Mouse (Mus musculus) layer of hippocampus, postnatal 25 days (tissue): ENCODE results near the gene Prmt3. TPM values are rescaled to one million over a fixed set of nuclear protein-coding genes. Genes with fewer than 3 reads are reported as not detected.
A peak's percentile ranks its signal among the peaks of the same experiment; 100 is the strongest.

Experiments
- DNase-seq, 2 experiments: peaks; one replicate each; pipeline ENCODE4 v3.0.0; 2022; ENCODE audit warnings: mixed read lengths in 2 of 2, low spot score in 1 of 2; ENCODE audit errors: extremely low spot score in 1 of 2
- total RNA-seq, 2 experiments: library from RNA; stranded (reverse); gene quantifications; 2 replicates each; pipeline ENCODE4 v1.2.3; 2021

Prmt3 gene
- 10 to 100 TPM; 30.4 to 32.5 TPM for total RNA-seq

DNA sequence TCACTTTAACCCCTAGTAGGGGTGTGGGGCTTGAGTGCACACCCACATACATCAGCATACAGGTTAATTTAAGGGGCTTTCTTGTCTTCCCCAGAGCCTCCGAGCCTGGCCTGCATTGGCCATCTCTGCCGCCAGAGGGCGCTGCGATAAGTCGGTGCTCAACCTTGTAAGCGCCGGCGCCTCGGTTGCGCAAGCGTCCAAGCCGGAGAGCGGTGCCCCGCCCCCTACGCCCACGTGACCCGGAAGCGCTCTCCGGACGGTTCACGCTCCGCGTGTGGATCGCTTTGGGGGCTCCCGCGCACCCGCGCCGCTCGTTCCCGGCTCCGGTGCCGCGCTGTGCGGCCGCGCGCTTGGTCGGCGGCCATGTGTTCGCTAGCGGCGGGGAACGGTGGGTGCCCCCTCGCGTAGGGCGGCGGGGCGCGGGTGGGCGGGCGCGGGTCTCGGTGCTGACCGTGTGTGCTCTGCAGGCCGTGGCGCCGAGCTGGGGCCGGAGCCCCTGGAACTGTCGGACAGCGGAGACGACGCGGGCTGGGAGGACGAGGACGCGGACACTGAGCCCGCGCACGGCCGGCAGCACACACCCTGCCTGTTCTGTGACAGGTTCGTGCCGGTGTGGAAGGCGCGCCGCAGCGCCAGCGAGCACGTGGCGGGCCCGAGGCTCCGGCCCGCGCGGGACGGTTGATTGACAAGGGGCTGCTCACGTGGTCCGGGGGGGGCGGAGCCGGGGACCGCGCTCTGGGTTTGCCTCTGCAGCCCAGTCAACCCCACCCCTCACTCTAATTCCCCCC lies at the start of gene Prmt3:
Prmt3 (plus strand) TSS at position 233 of the 788 bp plus-strand sequence.
- peak; percentile 98 to 100 for DNase-seq

DNA sequence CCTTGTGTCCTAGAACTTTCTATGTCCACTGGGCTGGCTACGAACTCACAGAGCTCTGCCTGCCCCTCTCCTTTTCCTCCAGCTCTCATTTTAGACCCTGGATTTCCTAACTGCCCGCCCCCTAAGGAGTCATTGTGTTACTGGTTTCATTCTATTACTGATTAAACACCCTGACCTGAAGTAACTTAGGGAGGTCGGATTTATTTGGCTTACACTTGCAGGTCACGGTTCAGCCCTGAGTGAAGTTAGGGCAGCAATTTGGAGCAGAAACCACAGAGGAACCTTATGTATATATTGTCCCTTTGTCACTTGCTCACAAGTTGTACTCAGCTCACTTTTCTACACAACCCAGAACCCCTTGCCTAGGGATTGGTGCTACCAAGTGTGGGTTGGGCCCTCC lies 43.8 kb upstream of the Prmt3 start:
- DNase-seq = no peak

DNA sequence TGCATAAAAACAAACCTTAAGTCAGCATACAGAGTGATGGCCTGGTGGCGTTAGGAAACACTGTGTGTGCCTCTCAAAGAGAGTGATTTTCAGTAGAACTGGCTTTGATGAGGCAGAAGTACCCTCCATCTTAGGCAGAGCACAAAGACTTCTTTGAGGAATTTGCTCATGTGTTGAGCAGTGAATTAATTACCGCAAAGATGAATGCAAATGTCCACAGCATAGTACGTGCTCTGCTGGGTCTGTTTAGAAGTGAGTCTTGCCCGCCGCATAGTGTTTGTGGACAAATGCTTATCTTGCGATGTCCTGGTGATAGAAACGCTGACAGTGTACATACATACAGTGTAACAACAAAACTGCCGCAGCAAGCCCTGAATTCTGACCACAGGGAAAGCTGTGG lies 38.7 kb upstream of the Prmt3 start:
- DNase-seq = no peak

DNA sequence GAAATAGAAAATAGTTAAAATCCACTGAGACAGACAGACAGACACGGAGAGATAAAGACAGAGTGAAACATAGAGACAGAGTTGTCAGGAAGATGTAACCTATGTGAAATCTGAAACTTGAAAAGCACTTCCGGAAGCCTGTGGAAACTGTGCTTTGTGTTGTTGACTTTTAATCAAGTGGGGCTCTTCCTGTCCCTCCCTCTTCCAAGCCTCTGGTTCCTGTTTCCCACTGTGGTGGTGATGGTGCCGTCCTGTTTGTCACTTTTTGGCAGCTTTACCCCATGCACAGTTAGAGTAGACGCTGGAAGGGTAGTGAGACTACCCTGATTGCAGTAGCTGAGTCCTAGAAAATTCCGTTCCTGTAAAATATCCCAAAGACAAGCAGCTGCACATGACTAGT lies 36.7 kb upstream of the Prmt3 start:
- DNase-seq = no peak

DNA sequence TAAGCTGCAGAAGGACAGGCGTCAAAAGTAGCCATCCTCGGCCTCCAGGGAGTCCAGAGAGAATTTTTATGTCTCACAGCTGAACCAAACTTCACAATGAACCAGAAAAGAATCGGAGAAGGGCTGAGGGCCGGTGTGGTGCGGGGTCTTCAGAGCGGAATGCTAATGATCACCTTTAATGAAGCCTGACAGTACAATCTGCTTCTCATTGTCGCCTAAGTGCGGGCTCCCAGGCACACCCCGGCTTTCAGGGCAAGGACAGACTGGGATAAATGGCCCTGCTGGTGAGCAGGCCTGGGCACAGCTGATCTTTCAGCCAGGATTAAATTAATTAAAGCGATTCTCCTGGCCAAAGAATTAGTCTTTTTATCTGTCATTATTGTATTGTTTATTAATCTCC lies 36.2 kb upstream of the Prmt3 start:
- no peak for DNase-seq

DNA sequence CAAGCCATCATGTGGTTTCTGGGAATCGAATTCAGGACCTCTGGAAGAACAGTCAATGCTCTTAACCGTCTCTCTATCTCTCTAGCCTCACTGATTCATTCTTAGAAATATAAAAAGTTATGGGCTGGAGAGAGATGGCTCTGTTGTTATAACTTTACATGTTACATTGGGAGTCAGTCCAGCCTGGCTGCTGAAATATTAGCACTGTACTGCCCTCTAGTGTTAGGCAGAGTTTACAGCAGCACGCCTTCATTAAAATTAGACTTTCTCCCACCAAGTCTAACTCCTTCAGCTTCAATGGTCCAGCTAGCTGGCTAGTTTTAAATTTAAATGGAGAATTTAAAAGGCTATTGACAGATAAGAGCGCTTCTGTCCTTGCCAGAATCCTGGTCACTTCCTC lies 27.0 kb upstream of the Prmt3 start:
- DNase-seq = peak in 1 of 2 experiments; percentile 25

DNA sequence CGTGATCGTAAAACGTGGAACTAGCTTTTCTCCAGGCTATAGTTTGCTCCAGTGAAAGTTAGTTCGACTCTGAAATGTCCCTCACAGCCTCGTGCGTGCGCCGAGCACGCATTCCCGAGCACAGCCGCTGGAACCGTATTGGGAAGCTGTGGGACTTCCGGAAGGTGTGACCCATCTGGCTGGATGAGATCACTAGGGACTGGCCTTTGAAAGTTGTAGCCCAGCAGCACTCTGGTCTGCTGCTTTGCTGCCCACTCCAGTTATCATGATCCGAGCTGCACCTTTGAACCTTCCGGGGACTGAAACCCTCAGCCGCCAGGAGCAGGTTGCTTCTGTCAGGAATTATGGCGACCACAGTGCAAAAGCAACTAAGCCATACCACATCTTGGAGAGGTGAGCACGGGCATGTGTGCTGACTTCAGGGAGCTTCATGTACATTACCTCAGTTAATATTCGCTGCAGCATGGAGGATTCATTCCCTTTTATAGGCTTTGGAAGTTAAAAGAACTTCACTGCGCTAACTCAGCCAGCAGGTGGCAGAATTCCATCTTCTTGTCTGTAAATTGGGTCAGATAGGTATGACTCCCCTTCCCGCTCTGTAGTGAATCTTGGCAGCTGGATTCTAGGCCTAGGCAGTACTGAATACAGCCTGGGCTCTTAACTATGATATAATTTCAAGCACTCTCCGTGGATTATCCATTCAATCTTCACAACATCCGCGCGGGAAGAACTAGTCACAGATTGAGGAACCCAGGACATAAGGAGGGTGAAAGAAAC lies 25.2 kb upstream of the Prmt3 start:
- DNase-seq = peak in 1 of 2 experiments; percentile 57

DNA sequence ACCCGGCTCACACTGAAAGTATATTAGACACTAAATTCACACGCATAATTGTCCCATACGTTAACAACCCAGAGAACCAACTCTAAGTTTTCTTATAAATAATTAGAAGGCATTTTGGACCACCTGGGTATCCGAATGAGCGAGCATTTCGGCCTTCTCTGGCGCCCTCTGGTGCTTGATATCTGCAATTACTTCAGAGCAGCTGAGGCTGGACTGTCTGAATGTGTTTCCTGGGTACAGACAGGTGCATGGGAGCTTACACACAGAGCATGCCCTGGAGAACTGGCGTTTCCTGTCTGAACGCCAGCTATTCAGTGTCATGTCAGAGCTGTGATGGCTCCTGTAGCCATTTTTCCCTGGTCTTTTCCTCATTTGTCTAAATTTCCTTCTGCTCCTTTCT lies 23.4 kb upstream of the Prmt3 start:
- DNase-seq = peak in 1 of 2 experiments; percentile 69

DNA sequence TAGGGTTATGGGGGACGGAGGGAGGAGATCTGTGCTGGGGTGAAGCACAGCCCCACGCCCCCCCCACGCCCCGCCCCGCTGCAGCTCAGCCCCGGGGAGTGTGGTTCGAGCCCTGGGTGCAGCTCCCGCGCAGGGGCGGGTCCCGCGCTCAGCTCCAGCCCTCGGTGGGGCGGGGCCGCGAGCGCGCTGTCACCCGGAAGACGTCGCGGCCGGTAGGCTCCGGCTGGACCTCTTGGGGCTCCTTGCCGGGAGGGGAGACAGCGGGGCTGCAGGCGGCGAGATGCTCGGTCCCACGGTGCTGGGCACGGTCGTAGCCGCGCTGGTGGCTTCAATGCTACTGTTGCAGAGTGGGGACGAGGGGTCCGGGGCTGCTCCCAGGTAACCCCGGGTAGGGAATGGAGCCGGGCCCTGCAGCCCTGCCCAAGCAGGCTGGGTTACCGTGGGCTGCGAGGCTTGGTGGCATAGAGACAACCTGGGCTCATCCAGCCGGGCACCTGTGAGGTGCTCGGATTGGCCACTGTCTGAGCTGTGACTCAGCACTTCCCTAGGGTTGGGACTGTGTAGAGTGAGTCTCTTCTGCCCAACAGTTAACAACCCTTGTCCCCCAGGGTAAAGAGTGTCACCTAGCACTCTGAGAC lies 19.1 kb upstream of the Prmt3 start, which contains the start of gene Htatip2:
Htatip2 (plus strand) TSS at position 182 of the 638 bp plus-strand sequence.
- peak; percentile 28 to 42 for DNase-seq

DNA sequence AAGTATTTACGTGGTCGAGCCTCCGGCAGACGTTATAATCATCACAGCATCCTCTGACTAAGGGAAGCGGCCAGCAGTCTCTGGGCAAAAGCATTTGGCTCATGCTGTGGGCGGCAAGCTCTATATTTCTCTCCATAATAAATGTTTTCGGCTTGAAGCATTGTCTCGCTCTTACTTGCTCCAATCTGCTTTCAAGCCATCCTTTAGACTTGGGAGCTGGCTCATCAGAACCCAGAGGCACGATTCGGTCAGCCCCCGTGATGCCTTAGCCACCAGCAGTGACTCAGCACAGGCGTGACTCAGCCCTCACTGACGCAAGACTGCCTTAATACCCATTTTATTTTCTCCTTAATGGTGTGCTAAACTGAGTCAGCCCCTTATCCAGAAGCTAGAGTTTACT lies 15.5 kb upstream of the Prmt3 start:
- DNase-seq = peak in 1 of 2 experiments; percentile 25

DNA sequence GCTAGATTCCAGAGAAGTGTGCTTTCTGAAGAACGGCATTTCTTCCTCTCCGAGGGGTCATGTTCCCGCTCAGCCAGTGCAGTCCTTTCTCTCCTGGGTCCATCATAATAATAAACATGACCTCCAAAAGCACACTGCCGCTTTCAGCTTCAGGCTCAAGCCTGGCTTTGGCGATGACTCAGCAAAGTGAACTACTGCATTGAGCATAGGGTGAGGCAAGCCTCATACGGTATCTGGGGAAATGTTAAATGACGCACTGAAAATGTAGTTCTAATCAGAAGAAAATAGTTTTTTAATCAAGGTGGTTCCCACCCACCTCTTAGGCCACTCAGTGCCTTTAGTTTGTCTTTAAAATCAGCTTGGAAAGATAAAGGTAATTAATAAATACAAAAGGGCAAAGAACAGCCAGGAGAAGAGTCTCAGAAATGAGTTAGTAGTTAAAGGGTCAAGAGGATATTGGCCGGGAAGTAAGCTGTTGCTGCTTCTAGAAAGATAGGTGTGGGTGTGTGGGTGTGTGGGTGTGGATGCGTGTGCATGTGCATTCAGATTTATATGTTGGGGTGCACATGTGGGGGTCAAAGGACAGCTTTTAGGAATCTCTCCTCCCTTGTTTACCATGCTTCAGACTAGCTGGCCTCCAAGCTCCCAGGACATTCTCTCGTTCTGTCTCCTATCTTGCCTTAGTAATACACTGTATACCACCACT lies 14.0 kb upstream of the Prmt3 start:
- no peak for DNase-seq

DNA sequence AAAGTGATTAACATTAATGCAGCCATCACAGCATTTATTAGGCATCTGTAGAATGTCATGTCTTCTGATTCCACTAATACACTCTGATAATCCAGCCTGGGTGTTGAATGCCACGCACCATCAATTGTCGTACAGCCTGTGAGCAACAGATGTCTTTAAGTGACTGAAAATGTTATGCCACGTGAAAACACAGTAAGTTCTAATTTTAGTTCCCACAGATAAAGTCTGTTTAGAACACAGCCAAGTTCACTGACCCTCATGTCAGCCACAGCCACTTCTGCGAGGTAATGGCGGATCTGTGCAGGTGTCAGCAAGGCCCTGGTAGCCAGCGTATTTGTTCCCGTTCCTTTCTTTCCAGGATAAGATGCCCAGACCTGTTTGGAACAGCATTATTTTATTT lies 12.0 kb upstream of the Prmt3 start:
- DNase-seq = no peak

DNA sequence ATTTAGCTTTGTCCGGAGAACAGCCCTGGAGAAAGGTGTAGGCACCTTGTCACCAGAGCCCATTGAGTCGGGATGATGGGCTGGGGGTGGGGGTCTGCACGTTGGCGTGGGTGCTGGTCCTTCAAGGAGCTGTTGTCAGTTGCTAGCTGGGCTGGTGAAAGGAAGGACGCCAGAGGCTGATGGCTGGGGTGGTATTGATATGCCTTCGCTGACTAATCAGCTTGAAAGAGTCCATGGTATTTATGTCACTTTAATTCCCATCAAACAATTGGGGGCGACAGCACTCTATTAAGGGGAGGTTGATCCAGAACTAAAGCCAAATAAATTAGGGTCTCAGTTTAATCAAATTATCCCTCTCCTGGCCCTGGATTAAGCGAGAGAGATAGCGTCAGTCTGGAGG lies 9.6 kb upstream of the Prmt3 start:
- DNase-seq = no peak

DNA sequence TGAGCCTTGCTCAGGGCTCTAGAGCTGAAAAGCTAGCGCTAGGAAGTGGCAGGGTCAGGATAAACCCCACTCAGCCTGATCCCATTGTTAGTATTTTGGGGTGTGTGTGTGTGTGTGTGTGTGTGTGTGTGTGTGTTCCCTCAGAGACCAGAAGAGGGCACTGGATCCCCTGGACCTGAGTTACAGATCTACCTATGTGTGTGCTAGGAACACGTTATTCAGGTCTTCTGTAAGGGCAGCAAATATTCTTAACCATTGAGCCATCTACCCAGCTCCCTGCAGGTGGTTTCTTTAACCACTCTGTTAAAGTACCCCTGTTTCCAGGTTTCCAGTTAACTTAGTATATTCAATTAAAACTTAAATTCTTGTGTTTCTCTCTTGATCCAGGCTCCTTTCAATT lies 3.8 kb upstream of the Prmt3 start:
- no peak for DNase-seq

DNA sequence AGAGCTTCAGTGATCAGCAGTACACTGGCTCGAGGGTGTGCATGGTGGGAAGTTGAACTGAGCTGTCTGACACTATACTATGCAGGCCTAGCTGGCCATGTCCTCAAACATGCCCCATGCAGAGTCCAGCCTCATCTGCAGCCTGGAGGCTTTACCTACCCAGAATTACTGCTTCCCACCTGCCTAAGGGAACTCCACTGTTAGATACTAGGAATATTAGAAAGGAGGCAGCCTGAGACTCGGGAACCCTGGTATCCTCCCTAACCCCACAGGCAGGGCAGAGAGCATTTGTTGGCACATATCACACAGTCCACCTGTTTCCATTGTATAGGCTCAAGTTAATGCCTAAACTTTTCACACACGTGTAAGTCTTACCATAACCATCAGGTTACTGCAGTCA lies 561 bp upstream of the Prmt3 start:
- no peak for DNase-seq

DNA sequence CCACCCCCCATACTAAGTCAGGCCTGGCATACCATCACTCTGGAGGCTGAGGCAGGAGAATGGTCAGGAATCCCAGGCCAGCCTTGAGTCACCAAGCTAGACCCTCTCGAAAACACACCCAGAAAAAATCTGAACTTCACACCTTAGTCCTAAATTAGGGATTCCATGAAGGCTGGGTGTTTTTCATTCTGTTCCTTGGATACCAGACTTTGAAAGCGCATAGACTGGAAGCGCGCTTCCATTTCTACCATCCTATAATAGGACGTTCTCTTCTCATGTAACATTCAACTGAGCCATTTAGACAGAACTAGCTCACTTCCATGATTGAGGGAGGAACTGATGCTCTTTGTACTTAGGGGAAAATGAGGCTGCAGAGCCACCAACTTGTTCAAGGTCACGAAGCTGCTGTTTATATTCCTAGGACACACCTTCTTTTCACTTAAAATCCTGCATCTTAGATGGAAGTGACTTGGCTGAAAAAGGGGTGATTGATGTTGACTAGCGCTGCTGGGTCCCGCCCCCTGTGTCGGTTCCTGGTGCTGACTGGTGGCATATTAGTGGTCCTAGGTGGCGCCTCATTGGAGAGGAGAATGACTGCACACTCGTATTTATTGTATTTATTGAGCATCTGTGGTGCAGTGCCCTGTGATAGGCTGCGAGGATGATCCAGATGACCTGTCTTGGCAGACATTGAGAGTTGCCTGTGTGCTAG lies 914 bp downstream of the Prmt3 start:
- no peak for DNase-seq

DNA sequence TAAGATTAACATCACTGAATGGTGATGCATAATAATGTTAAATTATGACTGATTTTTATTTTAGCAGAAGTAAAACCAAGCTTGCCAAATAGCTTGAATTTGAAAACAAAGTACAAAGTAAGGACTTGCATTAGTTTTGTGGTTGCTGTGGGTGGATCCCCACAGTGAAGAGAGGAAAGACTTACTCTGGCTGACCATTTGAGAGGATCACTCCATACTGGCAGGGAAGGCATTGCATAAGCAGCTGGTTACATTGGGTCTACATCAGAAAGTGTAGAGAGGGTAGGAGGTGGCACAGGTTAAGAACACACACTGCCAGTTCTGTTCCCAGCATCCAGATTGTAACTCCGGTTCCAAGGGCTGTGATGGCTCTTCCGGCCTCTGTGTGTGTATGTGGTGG lies 4.9 kb downstream of the Prmt3 start:
- no peak for DNase-seq

DNA sequence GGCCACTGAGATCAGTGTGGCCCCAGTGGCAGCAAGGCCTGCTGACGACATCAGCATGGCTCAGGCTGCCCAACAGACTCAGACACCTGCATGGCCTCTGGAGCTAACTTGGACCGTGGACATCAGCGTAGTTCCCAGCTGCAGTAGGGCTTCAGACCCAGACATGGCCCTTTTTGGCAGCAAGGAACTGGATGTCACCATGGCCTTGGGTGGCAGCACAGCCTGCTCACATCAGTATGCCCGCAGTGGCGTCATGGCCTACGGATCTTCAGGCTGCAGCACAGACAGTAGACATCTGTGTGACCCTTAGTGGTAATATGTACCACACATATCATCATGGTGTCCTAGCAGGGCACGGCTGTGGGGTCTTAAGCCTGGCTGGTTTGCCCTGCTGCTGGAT lies 7.0 kb downstream of the Prmt3 start:
- DNase-seq = no peak

DNA sequence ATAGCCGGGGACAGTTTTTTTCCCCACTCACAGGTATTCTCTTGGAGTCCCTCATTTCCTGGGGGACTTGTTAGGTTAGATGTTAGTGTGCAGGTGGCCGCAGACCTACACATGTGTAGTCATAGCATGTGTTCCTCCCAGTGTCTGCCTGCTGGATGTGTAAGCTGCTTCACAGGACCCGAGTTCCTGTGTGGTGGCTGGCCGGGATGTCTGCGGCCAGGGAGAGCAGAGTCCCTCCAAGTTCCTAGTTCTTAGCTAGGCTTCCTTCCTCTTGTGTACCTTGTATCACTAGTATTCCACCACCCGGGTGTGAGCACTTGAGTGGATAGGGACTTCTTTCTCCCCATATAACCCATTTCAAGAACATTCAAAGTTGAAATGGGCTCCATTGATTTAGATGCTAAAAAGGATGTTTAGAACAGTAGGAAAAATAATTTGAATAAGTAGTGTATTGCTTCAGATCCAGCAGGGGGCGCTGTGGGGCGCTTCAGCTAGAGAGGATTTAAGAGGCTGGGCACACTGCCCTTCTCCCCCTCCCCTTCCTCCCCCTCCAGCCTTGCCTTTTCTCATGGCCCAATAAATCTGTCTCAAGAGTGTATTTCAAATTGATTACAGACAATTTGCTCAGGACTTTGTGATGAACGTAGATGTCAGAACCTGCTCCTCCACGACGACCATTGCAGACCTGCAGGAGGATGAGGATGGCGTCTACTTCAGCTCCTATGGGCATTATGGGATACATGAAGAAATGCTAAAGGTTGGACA lies 8.7 kb downstream of the Prmt3 start:
- DNase-seq = peak; percentile 44 to 73

DNA sequence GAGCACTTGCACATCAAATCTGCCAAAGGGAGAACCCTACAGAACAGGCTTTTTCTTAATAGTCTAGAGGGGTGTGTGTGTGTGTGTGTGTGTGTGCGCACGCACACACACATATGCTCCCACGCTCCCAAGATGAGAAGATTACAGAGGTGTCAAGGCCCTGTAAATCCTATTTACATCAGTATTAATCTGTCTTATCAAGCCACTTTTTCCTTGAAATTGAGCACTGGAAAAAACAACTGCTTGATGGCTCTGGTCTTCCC lies 9.2 kb downstream of the Prmt3 start:
- no peak for DNase-seq
